Mouse (Mus musculus): Measurements from ENCODE around the gene Astn2.

- no peak for TF ChIP-seq POLR2A (IDR thresholded peaks at IDR 0.05; ENCODE audit: insufficient read length, low read depth)
- TF ChIP-seq USF1 (IDR thresholded peaks at IDR 0.05; ENCODE audit: low read depth), result no peak
- TF ChIP-seq POLR2AphosphoS2 (IDR thresholded peaks at IDR 0.05; ENCODE audit: insufficient read length, low read depth), result no peak
- TF ChIP-seq TCF12 (IDR thresholded peaks at IDR 0.05; ENCODE audit: insufficient read depth, poor library complexity, severe bottlenecking), result no peak
- no peak for TF ChIP-seq E2F4 (IDR thresholded peaks at IDR 0.05; ENCODE audit: insufficient read depth)
- no peak for TF ChIP-seq CEBPB (IDR thresholded peaks at IDR 0.05; ENCODE audit: insufficient read depth, poor library complexity, severe bottlenecking)
- no peak for TF ChIP-seq SRF (IDR thresholded peaks at IDR 0.05; ENCODE audit: control insufficient read depth, insufficient read length, low read depth)
- no peak for TF ChIP-seq MYOD1 (IDR thresholded peaks at IDR 0.05; ENCODE audit: control insufficient read depth in 1 of 3, insufficient read length in 2 of 3, low read depth in 2 of 3)
- no peak for TF ChIP-seq TCF3 (IDR thresholded peaks at IDR 0.05; ENCODE audit: insufficient read length, low read depth)
- TF ChIP-seq MAX (IDR thresholded peaks at IDR 0.05; ENCODE audit: low read depth), result no peak
- no peak for TF ChIP-seq MYOG (IDR thresholded peaks at IDR 0.05; ENCODE audit: control insufficient read depth in 1 of 3, insufficient read depth in 1 of 3, insufficient read length in 2 of 3, low read depth in 2 of 3)
- TF ChIP-seq REST (IDR thresholded peaks at IDR 0.05; ENCODE audit: insufficient read depth, insufficient read length), result no peak
These were observed 306.8 kb downstream of the Astn2 start for GRCm38 (mm10) chr4:66097629-66098028.

All from myocyte (in vitro differentiated cells).